Mouse (Mus musculus): ENCODE measurements around the gene Gm10645. TPM values are rescaled to one million over a fixed set of nuclear protein-coding genes. Genes with fewer than 3 reads are reported as not detected.

The Gm10645 gene
- polyA plus RNA-seq, 1 experiment from 2014 or later = 2.8 TPM

DNA sequence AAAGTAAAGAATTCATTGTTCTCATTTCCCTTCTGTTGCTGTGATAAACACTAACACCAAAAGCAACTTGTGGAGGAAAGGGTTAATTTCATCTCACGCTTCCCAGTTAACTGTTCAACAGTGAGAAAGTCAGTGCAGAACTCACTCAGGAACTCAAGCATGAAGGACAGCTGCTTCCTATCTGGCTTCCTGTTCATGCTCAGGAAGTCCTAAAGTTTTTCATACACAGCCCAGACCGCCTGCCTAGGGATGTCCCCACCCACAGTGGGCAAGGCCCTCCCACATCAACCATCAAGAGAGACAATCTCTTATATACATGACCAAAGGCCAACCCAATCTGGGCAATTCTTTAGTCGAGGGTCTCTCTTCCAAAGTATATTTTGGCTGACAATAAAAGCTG, 7.0 kb downstream of the Gm10645 start:
- Histone ChIP-seq H3K4me3 (ENCODE audit: low read depth, low read length) (no peak overlapping the region), H3K27ac (ENCODE audit: low read depth, low read length) (no peak overlapping the region), H3K4me2 (ENCODE audit: low read depth, low read length, severe bottlenecking) (no peak overlapping the region), H3K27me3 (ENCODE audit: control insufficient read depth, insufficient read depth, low read length) (no peaks in the 10 kb centered on the region), H3K4me1 (replicated peaks; ENCODE audit: control insufficient read depth, insufficient read depth, low read length) (no peaks in the 10 kb centered on the region), H3K9me3 (ENCODE audit: control insufficient read depth, low read length) (no peaks in the 10 kb centered on the region), H3K36me3 (ENCODE audit: control insufficient read depth, insufficient read depth, low read length) (no peaks in the 10 kb centered on the region), H3K9ac (ENCODE audit: low read length) (no peak overlapping the region)
- 80% methylated on average over 3 of the region's 3 CpGs for WGBS
- DNase-seq (ENCODE audit: low spot score) (no peak), ATAC-seq (replicated peaks; ENCODE audit: low FRiP score) (no peak)

GRCm38 (mm10) chr8:83155110-83155509, 10.9 kb downstream of the Gm10645 start:
- Histone ChIP-seq H3K27me3 (ENCODE audit: control insufficient read depth, insufficient read depth, low read length) (no peaks in the 10 kb centered on the region), H3K36me3 (ENCODE audit: control insufficient read depth, insufficient read depth, low read length) (no peaks in the 10 kb centered on the region)
- no peak for DNase-seq (ENCODE audit: low spot score)

GRCm38 (mm10) chr8:83152470-83152869, 13.5 kb downstream of the Gm10645 start:
- ATAC-seq (replicated peaks; ENCODE audit: low FRiP score) (no peak), DNase-seq (ENCODE audit: low spot score) (no peak)
- Histone ChIP-seq H3K9me3 (ENCODE audit: control insufficient read depth, low read length) (no peaks in the 10 kb centered on the region), H3K4me2 (ENCODE audit: low read depth, low read length, severe bottlenecking) (no peak overlapping the region), H3K36me3 (ENCODE audit: control insufficient read depth, insufficient read depth, low read length) (no peaks in the 10 kb centered on the region), H3K9ac (ENCODE audit: low read length) (no peak overlapping the region), H3K4me1 (replicated peaks; ENCODE audit: control insufficient read depth, insufficient read depth, low read length) (no peaks in the 10 kb centered on the region), H3K27ac (ENCODE audit: low read depth, low read length) (no peak overlapping the region), H3K27me3 (ENCODE audit: control insufficient read depth, insufficient read depth, low read length) (no peaks in the 10 kb centered on the region), H3K4me3 (ENCODE audit: low read depth, low read length) (no peak overlapping the region)
- WGBS = 74% methylated on average over 4 of the region's 4 CpGs

More at GRCm38 (mm10) chr8:83155110-83155509, 10.9 kb downstream of the Gm10645 start:
- no peaks in the 10 kb centered on the region for H3K4me1 ChIP-seq (replicated peaks; ENCODE audit: control insufficient read depth, insufficient read depth, low read length)
- ATAC-seq (replicated peaks; ENCODE audit: low FRiP score) = no peak
- H3K4me3 ChIP-seq (ENCODE audit: low read depth, low read length) = no peak overlapping the region
- 53% methylated on average over 4 of the region's 4 CpGs for WGBS
- H3K27ac ChIP-seq (ENCODE audit: low read depth, low read length) = no peak overlapping the region
- H3K4me2 ChIP-seq (ENCODE audit: low read depth, low read length, severe bottlenecking) = no peak overlapping the region
- no peaks in the 10 kb centered on the region for H3K9me3 ChIP-seq (ENCODE audit: control insufficient read depth, low read length)
- no peak overlapping the region for H3K9ac ChIP-seq (ENCODE audit: low read length)

GRCm38 (mm10) chr8:83152055-83152454, 13.9 kb downstream of the Gm10645 start:
- no peak overlapping the region for H3K4me2 ChIP-seq (ENCODE audit: low read depth, low read length, severe bottlenecking)
- H3K9me3 ChIP-seq (ENCODE audit: control insufficient read depth, low read length) = no peaks in the 10 kb centered on the region
- H3K27me3 ChIP-seq (ENCODE audit: control insufficient read depth, insufficient read depth, low read length) = no peaks in the 10 kb centered on the region
- no peak overlapping the region for H3K9ac ChIP-seq (ENCODE audit: low read length)
- no peak overlapping the region for H3K27ac ChIP-seq (ENCODE audit: low read depth, low read length)
- no peaks in the 10 kb centered on the region for H3K36me3 ChIP-seq (ENCODE audit: control insufficient read depth, insufficient read depth, low read length)
- ATAC-seq (replicated peaks; ENCODE audit: low FRiP score) (no peak), DNase-seq (ENCODE audit: low spot score) (no peak)
- 76% methylated on average over 2 of the region's 2 CpGs for WGBS
- no peaks in the 10 kb centered on the region for H3K4me1 ChIP-seq (replicated peaks; ENCODE audit: control insufficient read depth, insufficient read depth, low read length)
- no peak overlapping the region for H3K4me3 ChIP-seq (ENCODE audit: low read depth, low read length)

DNA sequence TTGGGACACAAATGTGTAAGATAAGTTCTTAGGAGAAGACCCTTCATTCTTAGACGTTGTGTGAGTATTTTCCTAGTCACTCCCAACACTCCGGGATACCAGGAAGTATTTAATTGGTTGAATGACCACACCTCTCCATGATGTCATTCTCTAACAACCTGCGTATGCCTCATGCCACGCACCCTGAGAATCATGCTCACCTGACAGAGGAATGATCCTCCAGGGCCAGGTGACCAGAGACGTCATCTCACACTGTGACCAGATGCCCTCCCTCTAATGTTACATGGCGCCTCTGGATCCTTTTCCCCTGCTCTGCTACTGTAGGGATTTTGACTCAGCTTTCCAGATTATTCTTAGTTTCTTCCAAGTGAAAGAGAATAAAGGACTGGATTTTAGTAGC, 16.8 kb downstream of the Gm10645 start:
- WGBS = 88% methylated on average over 6 of the region's 6 CpGs
- Histone ChIP-seq H3K36me3 (ENCODE audit: control insufficient read depth, insufficient read depth, low read length) (no peaks in the 10 kb centered on the region), H3K4me1 (replicated peaks; ENCODE audit: control insufficient read depth, insufficient read depth, low read length) (no peaks in the 10 kb centered on the region), H3K9me3 (ENCODE audit: control insufficient read depth, low read length) (no peaks in the 10 kb centered on the region), H3K4me2 (ENCODE audit: low read depth, low read length, severe bottlenecking) (no peak overlapping the region), H3K9ac (ENCODE audit: low read length) (no peak overlapping the region), H3K27me3 (ENCODE audit: control insufficient read depth, insufficient read depth, low read length) (no peaks in the 10 kb centered on the region), H3K27ac (ENCODE audit: low read depth, low read length) (no peak overlapping the region), H3K4me3 (ENCODE audit: low read depth, low read length) (no peak overlapping the region)
- no peak for DNase-seq (ENCODE audit: low spot score)
- ATAC-seq (replicated peaks; ENCODE audit: low FRiP score) = no peak

DNA sequence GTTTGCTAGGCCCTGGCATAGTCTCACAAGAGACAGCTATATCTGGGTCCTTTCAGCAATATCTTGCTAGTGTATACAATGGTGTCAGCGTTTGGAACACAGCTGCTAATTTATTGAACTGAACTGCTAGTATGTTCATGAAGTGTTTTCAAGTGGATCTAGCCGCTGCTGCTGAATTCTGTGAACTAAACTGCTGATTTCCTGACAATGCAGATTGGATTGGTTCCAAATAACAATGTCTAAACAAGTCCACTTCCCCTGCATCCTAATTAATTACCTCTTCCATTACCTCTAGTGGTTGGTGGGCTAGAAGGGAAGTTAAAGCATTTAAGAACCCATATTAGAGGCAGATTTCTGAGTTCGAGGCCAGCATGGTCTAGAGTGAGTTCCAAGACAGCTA, 20.5 kb downstream of the Gm10645 start:
- 77% methylated on average over 3 of the region's 3 CpGs for WGBS
- Histone ChIP-seq H3K9ac (ENCODE audit: low read length) (no peak overlapping the region), H3K27me3 (ENCODE audit: control insufficient read depth, insufficient read depth, low read length) (no peaks in the 10 kb centered on the region), H3K4me2 (ENCODE audit: low read depth, low read length, severe bottlenecking) (no peak overlapping the region), H3K4me3 (ENCODE audit: low read depth, low read length) (no peak overlapping the region), H3K9me3 (ENCODE audit: control insufficient read depth, low read length) (no peaks in the 10 kb centered on the region), H3K4me1 (replicated peaks; ENCODE audit: control insufficient read depth, insufficient read depth, low read length) (no peaks in the 10 kb centered on the region), H3K36me3 (ENCODE audit: control insufficient read depth, insufficient read depth, low read length) (no peaks in the 10 kb centered on the region), H3K27ac (ENCODE audit: low read depth, low read length) (no peak overlapping the region)
- DNase-seq (ENCODE audit: low spot score) = no peak
- no peak for ATAC-seq (replicated peaks; ENCODE audit: low FRiP score)

- no peaks in the 10 kb centered on the region for H3K9me3 ChIP-seq (ENCODE audit: control insufficient read depth, low read length)
- no peaks in the 10 kb centered on the region for H3K27me3 ChIP-seq (ENCODE audit: control insufficient read depth, insufficient read depth, low read length)
- H3K4me1 ChIP-seq (replicated peaks; ENCODE audit: control insufficient read depth, insufficient read depth, low read length) = no peaks in the 10 kb centered on the region
- 84% methylated on average over 4 of the region's 4 CpGs for WGBS
- H3K9ac ChIP-seq (ENCODE audit: low read length) = no peak overlapping the region
- no peak overlapping the region for H3K4me3 ChIP-seq (ENCODE audit: low read depth, low read length)
- H3K4me2 ChIP-seq (ENCODE audit: low read depth, low read length, severe bottlenecking) = no peak overlapping the region
- no peak for ATAC-seq (replicated peaks; ENCODE audit: low FRiP score)
- DNase-seq (ENCODE audit: low spot score) = no peak
- no peaks in the 10 kb centered on the region for H3K36me3 ChIP-seq (ENCODE audit: control insufficient read depth, insufficient read depth, low read length)
- H3K27ac ChIP-seq (ENCODE audit: low read depth, low read length) = no peak overlapping the region
Measured at GRCm38 (mm10) chr8:83144601-83145000, 21.4 kb downstream of the Gm10645 start.

GRCm38 (mm10) chr8:83141358-83141757, 24.6 kb downstream of the Gm10645 start:
- H3K4me1 ChIP-seq (replicated peaks; ENCODE audit: control insufficient read depth, insufficient read depth, low read length) = no peaks in the 10 kb centered on the region
- ATAC-seq (replicated peaks; ENCODE audit: low FRiP score) = no peak
- DNase-seq (ENCODE audit: low spot score) = no peak
- no peak overlapping the region for H3K4me2 ChIP-seq (ENCODE audit: low read depth, low read length, severe bottlenecking)
- no peaks in the 10 kb centered on the region for H3K9me3 ChIP-seq (ENCODE audit: control insufficient read depth, low read length)
- H3K27ac ChIP-seq (ENCODE audit: low read depth, low read length) = no peak overlapping the region
- WGBS = 84% methylated on average over 5 of the region's 5 CpGs
- no peak overlapping the region for H3K4me3 ChIP-seq (ENCODE audit: low read depth, low read length)
- no peaks in the 10 kb centered on the region for H3K27me3 ChIP-seq (ENCODE audit: control insufficient read depth, insufficient read depth, low read length)
- H3K9ac ChIP-seq (ENCODE audit: low read length) = no peak overlapping the region
- no peaks in the 10 kb centered on the region for H3K36me3 ChIP-seq (ENCODE audit: control insufficient read depth, insufficient read depth, low read length)

DNA sequence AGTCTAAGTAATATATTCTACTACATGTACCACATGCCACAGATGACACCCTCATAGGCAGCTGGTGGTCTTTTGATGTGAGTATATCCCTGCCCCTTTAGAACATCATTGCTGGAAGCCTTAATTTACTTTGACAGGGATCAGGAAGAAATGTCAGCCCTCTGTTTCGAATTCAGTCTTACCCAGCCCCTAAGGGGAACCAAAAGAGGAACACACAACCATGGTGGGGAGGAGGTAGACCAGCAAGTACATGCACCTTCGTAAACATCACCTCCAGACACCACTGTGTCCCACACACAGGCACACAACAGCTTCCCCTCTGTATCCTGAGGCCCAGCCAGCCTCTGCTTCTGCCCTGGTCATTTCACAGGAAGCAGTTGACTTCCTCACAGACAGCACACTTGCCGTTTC, 25.3 kb downstream of the Gm10645 start:
- no peak overlapping the region for H3K9ac ChIP-seq (ENCODE audit: low read length)
- H3K4me3 ChIP-seq (ENCODE audit: low read depth, low read length) = no peak overlapping the region
- H3K4me2 ChIP-seq (ENCODE audit: low read depth, low read length, severe bottlenecking) = no peak overlapping the region
- H3K27me3 ChIP-seq (ENCODE audit: control insufficient read depth, insufficient read depth, low read length) = no peaks in the 10 kb centered on the region
- H3K4me1 ChIP-seq (replicated peaks; ENCODE audit: control insufficient read depth, insufficient read depth, low read length) = no peaks in the 10 kb centered on the region
- H3K9me3 ChIP-seq (ENCODE audit: control insufficient read depth, low read length) = no peaks in the 10 kb centered on the region
- no peaks in the 10 kb centered on the region for H3K36me3 ChIP-seq (ENCODE audit: control insufficient read depth, insufficient read depth, low read length)
- WGBS = 88% methylated on average over 3 of the region's 3 CpGs
- no peak for DNase-seq (ENCODE audit: low spot score)
- no peak for ATAC-seq (replicated peaks; ENCODE audit: low FRiP score)
- H3K27ac ChIP-seq (ENCODE audit: low read depth, low read length) = no peak overlapping the region
